Mouse (Mus musculus) olfactory bulb, adult 2 months (tissue): Measurements from ENCODE around the gene Camta1.

Source experiments
- CTCF ChIP-seq: fragments of 200-500 bp; IDR thresholded peaks from 2 replicates; pipeline ENCODE4 v1.5.1; 2012; ENCODE audit warnings: low read depth, mild to moderate bottlenecking, low read length, moderate library complexity; ENCODE audit not compliant: insufficient read depth
- POLR2A ChIP-seq: fragments of 200-500 bp; IDR thresholded peaks from 2 replicates; pipeline ENCODE4 v1.6.1; 2012; ENCODE audit warnings: mild to moderate bottlenecking, low read depth, low read length, moderate library complexity; ENCODE audit not compliant: insufficient read depth

GRCm38 (mm10) chr4:150909451-150910156 is 952.1 kb downstream of the Camta1 start:
- TF ChIP-seq POLR2A, result peak; percentile 90
- no peak for TF ChIP-seq CTCF
